Comparison of ENCODE assay signal across 25 mouse cellular contexts in the genomic region with DNA sequence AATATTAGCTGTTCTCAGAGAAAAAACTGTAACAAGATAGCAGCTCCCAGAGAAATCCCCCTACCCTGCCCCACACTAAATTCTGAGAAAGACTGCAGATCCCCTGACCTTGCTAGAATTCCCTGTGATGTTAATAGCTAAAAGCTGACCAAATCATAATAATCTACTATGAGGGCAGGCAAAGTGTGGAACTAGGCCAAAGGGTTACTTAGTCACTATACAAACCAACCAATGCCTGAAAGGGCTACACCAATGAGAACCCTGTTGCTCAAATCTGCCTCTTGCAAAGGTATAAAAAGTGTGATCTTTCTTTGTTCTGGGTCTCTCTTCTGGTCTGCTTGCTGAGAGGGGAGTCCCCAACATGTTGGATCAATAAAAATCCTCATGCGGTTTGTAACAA.
"Had no signal": no experiment of that assay in that cellular context is flagged by ENCODE, and none has a peak within 500 bp of the region (broad histone marks: within the 10 kb centered on the region; RNA-seq: fewer than 3 reads in every experiment).

No protein-coding gene starts in this region.

- H3K9ac ChIP-seq: heart, embryonic 13.5 days; heart, embryonic 15.5 days; hindbrain, embryonic 13.5 days; hindbrain, embryonic 15.5 days; kidney, embryonic 15.5 days; limb, embryonic 13.5 days; limb, embryonic 15.5 days; liver, embryonic 13.5 days; liver, embryonic 15.5 days had no signal

- H3K4me3 ChIP-seq: heart, adult 2 months; heart, embryonic 13.5 days; heart, embryonic 15.5 days; hindbrain, embryonic 13.5 days; hindbrain, embryonic 15.5 days; kidney, embryonic 15.5 days; left cerebral cortex, adult 2 months; limb, embryonic 13.5 days; limb, embryonic 15.5 days; liver, embryonic 13.5 days; liver, embryonic 15.5 days had no signal

- DNase-seq: gastrocnemius, postnatal 14 days; gastrocnemius, postnatal 36 days; heart, adult 11 months; heart, adult 2 months; heart, postnatal 14 days; heart, postnatal 36 days; kidney, adult 11 months; kidney, postnatal 14 days; kidney, postnatal 36 days; left cerebral cortex, postnatal 4 days; liver, embryonic 13.5 days; lung, adult 18-20 months had no signal

- H3K4me1 ChIP-seq: heart, embryonic 13.5 days; heart, embryonic 15.5 days; hindbrain, embryonic 13.5 days; hindbrain, embryonic 15.5 days; kidney, embryonic 15.5 days; limb, embryonic 13.5 days; limb, embryonic 15.5 days; liver, embryonic 13.5 days; liver, embryonic 15.5 days had no signal

- H3K9me3 ChIP-seq: heart, embryonic 13.5 days; heart, embryonic 15.5 days; hindbrain, embryonic 13.5 days; hindbrain, embryonic 15.5 days; kidney, embryonic 15.5 days; limb, embryonic 13.5 days; limb, embryonic 15.5 days; liver, embryonic 13.5 days; liver, embryonic 15.5 days had no signal

- H3K4me2 ChIP-seq: heart, embryonic 11.5 days; heart, embryonic 13.5 days; heart, embryonic 15.5 days; hindbrain, embryonic 13.5 days; hindbrain, embryonic 15.5 days; kidney, embryonic 15.5 days; limb, embryonic 13.5 days; limb, embryonic 15.5 days; liver, embryonic 13.5 days; liver, embryonic 15.5 days had no signal

- H3K27me3 ChIP-seq: heart, embryonic 13.5 days; heart, embryonic 15.5 days; hindbrain, embryonic 13.5 days; hindbrain, embryonic 15.5 days; kidney, embryonic 15.5 days; limb, embryonic 13.5 days; limb, embryonic 15.5 days; liver, embryonic 13.5 days; liver, embryonic 15.5 days had no signal

- H3K36me3 ChIP-seq: heart, embryonic 13.5 days; heart, embryonic 15.5 days; hindbrain, embryonic 13.5 days; hindbrain, embryonic 15.5 days; kidney, embryonic 15.5 days; limb, embryonic 13.5 days; limb, embryonic 15.5 days; liver, embryonic 13.5 days; liver, embryonic 15.5 days had no signal

- H3K27ac ChIP-seq: heart, adult 2 months; heart, embryonic 13.5 days; heart, embryonic 15.5 days; hindbrain, embryonic 13.5 days; hindbrain, embryonic 15.5 days; hindbrain, postnatal 0 days; kidney, embryonic 15.5 days; kidney, postnatal 0 days; left cerebral cortex, adult 2 months; limb, embryonic 13.5 days; limb, embryonic 15.5 days; liver, embryonic 13.5 days; liver, embryonic 15.5 days had no signal

- ATAC-seq: hindbrain, postnatal 0 days; intestine, embryonic 16.5 days had no signal
